Comparison of ENCODE assay signal across 8 mouse cellular contexts in the genomic region with DNA sequence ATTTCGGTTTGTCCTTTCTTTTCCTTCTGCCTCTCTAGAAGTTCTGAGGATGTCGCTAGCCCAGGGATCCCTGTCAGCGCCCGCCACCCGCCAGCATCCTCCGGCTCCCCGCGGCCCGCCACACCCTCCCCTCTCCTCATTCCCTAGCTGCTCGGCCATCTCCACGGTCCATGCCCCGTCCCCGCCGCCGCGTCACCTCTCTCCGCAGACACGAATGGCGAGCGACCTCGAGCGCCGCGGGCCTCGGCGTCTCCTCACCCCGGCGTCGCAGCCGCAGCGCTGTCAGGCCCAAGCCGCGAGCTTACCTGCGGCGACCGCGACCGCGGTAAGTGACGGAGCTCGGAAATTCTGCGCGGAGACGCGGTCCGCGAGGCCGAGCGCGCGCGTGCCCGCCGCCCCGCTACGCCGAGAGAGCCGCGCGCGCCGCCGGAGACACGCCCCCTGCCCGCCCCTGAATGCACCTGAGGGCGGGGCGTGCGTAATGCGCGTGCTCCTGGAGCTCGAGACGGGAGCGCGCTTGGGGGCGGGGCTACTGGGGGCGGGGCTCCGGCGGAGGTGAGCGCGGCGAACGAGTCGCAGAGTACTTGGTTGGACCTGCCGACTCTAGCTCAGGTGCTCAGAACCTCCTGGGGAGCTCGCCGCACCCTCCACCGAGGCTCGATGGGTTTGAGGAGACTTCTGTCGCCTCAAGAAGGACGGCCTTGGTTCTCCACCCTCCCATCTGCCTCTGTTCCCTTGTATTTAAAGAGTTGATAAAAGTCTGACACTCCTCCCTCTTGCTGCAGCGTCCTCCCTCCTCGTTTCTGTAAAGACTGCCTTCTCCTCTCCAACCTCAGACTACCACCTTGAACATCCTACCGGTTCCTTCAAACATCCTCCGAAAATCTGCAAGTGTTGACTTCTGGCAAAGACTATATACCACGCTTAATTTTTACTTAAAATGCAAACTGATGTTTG. TPM values are rescaled to one million over a fixed set of nuclear protein-coding genes. Genes with fewer than 3 reads are reported as not detected.
A peak's percentile ranks its signal among the peaks of the same experiment; 100 is the strongest.
DNase-seq lines count a peak whose midpoint lies in the region; ATAC-seq and TF ChIP-seq lines count a peak whose summit lies in the region.

A gene (minus strand): TSS at position 428 of the 957 bp plus-strand sequence.

- H3K4me3 ChIP-seq in ES-E14 (ENCODE audit: insufficient read depth in 1 of 2, low read depth in 1 of 2, low read length in 2 of 2, poor library complexity in 1 of 2, severe bottlenecking in 1 of 2), result peak within 1 kb of the TSS; percentile 87 to 94
- peak within 1 kb of the TSS; percentile 75 for H3K4me3 ChIP-seq in forebrain, embryonic 15.5 days
- H3K4me3 ChIP-seq in liver, postnatal 0 days (ENCODE audit: low read depth, low read length), result peak within 1 kb of the TSS; percentile 91
- H3K4me3 ChIP-seq in neural tube, embryonic 14.5 days (ENCODE audit: low read depth, low read length), result peak within 1 kb of the TSS; percentile 76
- H3K4me3 ChIP-seq in testis, adult 2 months (ENCODE audit: control insufficient read depth, low read depth, low read length), result peak within 1 kb of the TSS; percentile 97

- H3K4me1 ChIP-seq in ES-E14 (ENCODE audit: control insufficient read depth in 2 of 2, insufficient read depth in 2 of 2, low read length in 2 of 2, poor library complexity in 1 of 2), result no peaks in the 10 kb centered on the region
- H3K4me1 ChIP-seq in forebrain, embryonic 15.5 days, result peaks cover 12% of the 10 kb centered on the region
- peaks cover 6% of the 10 kb centered on the region; the same call in 1 of the 2 replicates for H3K4me1 ChIP-seq in liver, postnatal 0 days (ENCODE audit: insufficient read depth)
- H3K4me1 ChIP-seq in neural tube, embryonic 14.5 days (ENCODE audit: control insufficient read depth, insufficient read depth, low read length), result 0 out of 2 replicates have a peak, but pooled peaks cover 4% of the 10 kb centered on the region
- 0 out of 2 replicates have a peak, but pooled peaks cover 3% of the 10 kb centered on the region for H3K4me1 ChIP-seq in testis, adult 2 months (ENCODE audit: control insufficient read depth, insufficient read depth, low read length)

- intact Hi-C loops in heart, postnatal 14 days (cut with DNase I), result no loop called here

- no peaks in the 10 kb centered on the region for H3K36me3 ChIP-seq in ES-E14 (ENCODE audit: control insufficient read depth, insufficient read depth, low read length, poor library complexity, severe bottlenecking)
- no peaks in the 10 kb centered on the region for H3K36me3 ChIP-seq in forebrain, embryonic 15.5 days
- H3K36me3 ChIP-seq in liver, postnatal 0 days (replicated peaks; ENCODE audit: insufficient read depth, low read length), result no peaks in the 10 kb centered on the region
- no peaks in the 10 kb centered on the region for H3K36me3 ChIP-seq in neural tube, embryonic 14.5 days (ENCODE audit: control insufficient read depth, insufficient read depth, low read length)
- H3K36me3 ChIP-seq in testis, adult 2 months (ENCODE audit: control insufficient read depth, insufficient read depth, low read length), result no peaks in the 10 kb centered on the region

- peak within 1 kb of the TSS; percentile 82 for H3K9ac ChIP-seq in ES-E14 (ENCODE audit: insufficient read depth, low read depth, low read length, poor library complexity, severe bottlenecking)
- peak within 1 kb of the TSS; percentile 83 for H3K9ac ChIP-seq in forebrain, embryonic 15.5 days (replicated peaks)
- peak within 1 kb of the TSS; percentile 69 for H3K9ac ChIP-seq in liver, postnatal 0 days (replicated peaks)
- H3K9ac ChIP-seq in neural tube, embryonic 14.5 days (replicated peaks; ENCODE audit: low read depth, low read length), result peak within 1 kb of the TSS; percentile 78

- WGBS in forebrain, embryonic 15.5 days, result under 1% methylated on average over 86 of the region's 95 CpGs
- 1% methylated on average over 94 of the region's 95 CpGs for WGBS in large intestine, adult 2 months
- under 1% methylated on average over 85 of the region's 95 CpGs for WGBS in liver, postnatal 0 days (ENCODE audit: insufficient replicate concordance)
- WGBS in neural tube, embryonic 14.5 days, result under 1% methylated on average over 94 of the region's 95 CpGs

- in situ Hi-C loops in ES-E14 (cut with MboI; ENCODE audit: low sequenced_read_pairs in 2 of 2, unreplicated experiment in 2 of 2), result no loop called here

- H3K27ac ChIP-seq in ES-E14 (ENCODE audit: insufficient read depth, low read depth, low read length, poor library complexity, severe bottlenecking), result no peak within 1 kb of the TSS
- H3K27ac ChIP-seq in forebrain, embryonic 15.5 days (replicated peaks), result peak within 1 kb of the TSS; percentile 70; the same call in 1 of the 2 replicates
- no peak within 1 kb of the TSS for H3K27ac ChIP-seq in liver, postnatal 0 days (ENCODE audit: low read depth)
- peak within 1 kb of the TSS; percentile 73 for H3K27ac ChIP-seq in neural tube, embryonic 14.5 days (ENCODE audit: low read depth, low read length)
- H3K27ac ChIP-seq in testis, adult 2 months (ENCODE audit: control insufficient read depth, insufficient read depth, low read depth, low read length), result peak within 1 kb of the TSS; percentile 63

- peak; percentile 82 for DNase-seq in ES-E14 (ENCODE audit: low read depth, low spot score)
- peak; percentile 89 for DNase-seq in cerebellum, adult 11-12 months
- peak; percentile 89 to 92 for DNase-seq in heart, postnatal 14 days
- DNase-seq in large intestine, adult 2 months (ENCODE audit: low read depth, low spot score), result peak; percentile 55
- DNase-seq in liver, postnatal 0 days, result peak; percentile 93

- peak; percentile 94 for ATAC-seq in forebrain, embryonic 15.5 days (replicated peaks)
- peak; percentile 98 for ATAC-seq in liver, postnatal 0 days
- ATAC-seq in neural tube, embryonic 14.5 days (ENCODE audit: low read depth), result peak; percentile 92

- no peak for TF ChIP-seq EP300 in liver, postnatal 0 days (IDR thresholded peaks at IDR 0.05; ENCODE audit: low read depth)

- peak; percentile 78 for TF ChIP-seq POLR2A in testis, adult 2 months (IDR thresholded peaks at IDR 0.05; ENCODE audit: control insufficient read depth, low read depth, low read length)

- H3K4me2 ChIP-seq in forebrain, embryonic 15.5 days (replicated peaks), result peak within 1 kb of the TSS; percentile 80
- peak within 1 kb of the TSS; percentile 93 for H3K4me2 ChIP-seq in liver, postnatal 0 days (ENCODE audit: low read depth, low read length)
- H3K4me2 ChIP-seq in neural tube, embryonic 14.5 days (ENCODE audit: low read depth, low read length), result peak within 1 kb of the TSS; percentile 88

- H3K9me3 ChIP-seq in ES-E14 (ENCODE audit: control insufficient read depth, insufficient read depth, low read depth, low read length), result no peaks in the 10 kb centered on the region
- H3K9me3 ChIP-seq in forebrain, embryonic 15.5 days, result no peaks in the 10 kb centered on the region
- H3K9me3 ChIP-seq in liver, postnatal 0 days (ENCODE audit: low read length), result no peaks in the 10 kb centered on the region
- no peaks in the 10 kb centered on the region for H3K9me3 ChIP-seq in neural tube, embryonic 14.5 days (ENCODE audit: control insufficient read depth, low read length)

- TF ChIP-seq CTCF in liver, postnatal 0 days (IDR thresholded peaks at IDR 0.05; ENCODE audit: low read depth), result no peak
- TF ChIP-seq CTCF in testis, adult 2 months (IDR thresholded peaks at IDR 0.05; ENCODE audit: control insufficient read depth, insufficient read depth, insufficient replicate concordance, low read depth, low read length), result no peak

- no peaks in the 10 kb centered on the region for H3K27me3 ChIP-seq in forebrain, embryonic 15.5 days
- peaks cover 8% of the 10 kb centered on the region for H3K27me3 ChIP-seq in liver, postnatal 0 days (ENCODE audit: insufficient read depth, low read length)
- no peaks in the 10 kb centered on the region for H3K27me3 ChIP-seq in neural tube, embryonic 14.5 days (ENCODE audit: control insufficient read depth, insufficient read depth, low read length)
- no peaks in the 10 kb centered on the region for H3K27me3 ChIP-seq in testis, adult 2 months (ENCODE audit: control insufficient read depth, insufficient read depth, low read length)

TF ChIP-seq in ES-E14, 5 proteins besides CTCF, POLR2A, EP300 and RAD21:
- TF ChIP-seq ZNF384 (IDR thresholded peaks at IDR 0.05; ENCODE audit: low read depth, low read length) (no peak), CHD2 (IDR thresholded peaks at IDR 0.05; ENCODE audit: low read depth, low read length) (no peak), ZC3H11A (IDR thresholded peaks at IDR 0.05; ENCODE audit: borderline replicate concordance, low read depth, low read length) (no peak), HCFC1 (IDR thresholded peaks at IDR 0.05; ENCODE audit: borderline replicate concordance, insufficient read depth, low read length) (no peak; the same call in 1 of the 2 replicates), MAFK (IDR thresholded peaks at IDR 0.05; ENCODE audit: insufficient read depth, low read depth, low read length) (no peak)

RNA-seq across cellular contexts. Expression of the gene that starts here (rescaled TPM):
- total RNA-seq in ES-E14 (2012; rRNA removed), result 2.4 and 4.0 TPM in 2 replicates
- polyA plus RNA-seq in forebrain, embryonic 15.5 days (2015; fragmentation: Nextera tagmentation; extraction: Ambion mirVana), result 5.9 and 7.4 TPM in 2 replicates
- 1 to 10 TPM; 7.3 to 7.9 TPM for total RNA-seq in heart, postnatal 14 days (2021)
- polyA plus RNA-seq in large intestine, adult 2 months (2012; rRNA removed), result 0.20 and 0.29 TPM in 2 replicates
- polyA plus RNA-seq in liver, postnatal 0 days (2015; fragmentation: Nextera tagmentation; extraction: Ambion mirVana), result 1.0 and 2.3 TPM in 2 replicates
- polyA plus RNA-seq in neural tube, embryonic 14.5 days (2014; fragmentation: Nextera tagmentation; extraction: Ambion mirVana), result 13.9 and 29.3 TPM in 2 replicates
- 3.4 and 5.1 TPM in 2 replicates for polyA plus RNA-seq in testis, adult 2 months (2012; rRNA removed)

Comparison
In these comparisons a context has a peak if more than half of its experiments do, and no peak if none do; other contexts are left out.
1. Peak in DNase-seq in large intestine, adult 2 months; RNA of the gene not detected or under 1 TPM.
2. H3K27ac ChIP-seq: peak in forebrain, embryonic 15.5 days (single experiment), neural tube, embryonic 14.5 days (single experiment) and testis, adult 2 months (single experiment); none in ES-E14 (single experiment) and liver, postnatal 0 days (single experiment).
3. Peak in every context shown above with its lines, with median percentiles within 50 percentile points of each other: DNase-seq, H3K4me3 ChIP-seq, H3K9ac ChIP-seq, ATAC-seq and H3K4me2 ChIP-seq.